Comparison of ENCODE assay signal across 9 mouse cellular contexts in genomic region chr14:57753351-57753992, GRCm38 (mm10). TPM values are rescaled to one million over a fixed set of nuclear protein-coding genes. Genes with fewer than 3 reads are reported as not detected.
A peak's percentile ranks its signal among the peaks of the same experiment; 100 is the strongest.
DNase-seq lines count a peak whose midpoint lies in the region; ATAC-seq lines count a peak whose summit lies in the region.
"Had no signal": no experiment of that assay in that cellular context is flagged by ENCODE, and none has a peak within 500 bp of the region (broad histone marks: within the 10 kb centered on the region; RNA-seq: fewer than 3 reads in every experiment).

No protein-coding gene starts in this region.

- peak; percentile 75; the same call in 1 of the 2 replicates for ATAC-seq in heart, embryonic 14.5 days (ENCODE audit: insufficient number of reproducible peaks, insufficient read depth, low FRiP score, low read depth)
- ATAC-seq in common myeloid progenitor, adult 5-6 weeks (replicated peaks; ENCODE audit: low read depth, poor library complexity, severe bottlenecking) = peak; percentile 70

- H3K4me3 ChIP-seq in heart, embryonic 14.5 days (ENCODE audit: control insufficient read depth in 1 of 2, insufficient read depth in 1 of 2, low read depth in 1 of 2, low read length in 2 of 2) = no peak overlapping the region

- peak overlapping the region; percentile 47 for H3K4me2 ChIP-seq in heart, embryonic 14.5 days (ENCODE audit: low read length)

- H3K27me3 ChIP-seq in heart, embryonic 14.5 days (ENCODE audit: control insufficient read depth, insufficient read depth, low read length) = no peaks in the 10 kb centered on the region

- WGBS in heart, embryonic 14.5 days = 5% methylated on average over 9 of the region's 9 CpGs

- no peak for DNase-seq in heart, adult 11 months
- DNase-seq in 3T3-L1 (ENCODE audit: low read depth, low spot score) (peak; percentile 35), liver (peak; percentile 72)
- DNase-seq in cerebellum, postnatal 10 days = no peak
- DNase-seq in ovary, postnatal 36 days (ENCODE audit: low spot score) = no peak
- no peak for DNase-seq in right cerebral cortex, postnatal 10 days (ENCODE audit: low spot score in 2 of 2)
- DNase-seq: cerebellum, adult 11-12 months had no signal

- H3K36me3 ChIP-seq in heart, embryonic 14.5 days (ENCODE audit: control insufficient read depth, insufficient read depth, low read length) = no peaks in the 10 kb centered on the region

- H3K27ac ChIP-seq in heart, embryonic 14.5 days (replicated peaks in 1 of 2; ENCODE audit: control insufficient read depth in 1 of 2, insufficient read depth in 1 of 2, low read depth in 2 of 2, low read length in 2 of 2) = peak overlapping the region; percentile 93 to 94

- H3K9ac ChIP-seq in heart, embryonic 14.5 days (ENCODE audit: low read length) = no peak overlapping the region

- peaks cover 7 to 17% of the 10 kb centered on the region in 2 experiments for H3K4me1 ChIP-seq in heart, embryonic 14.5 days (ENCODE audit: control insufficient read depth in 2 of 2, insufficient read depth in 2 of 2, low read length in 2 of 2)

- H3K9me3 ChIP-seq in heart, embryonic 14.5 days (ENCODE audit: control insufficient read depth, low read length) = no peaks in the 10 kb centered on the region

RNA-seq across cellular contexts. Expression of gene Lats2, which starts 4.7 kb away (rescaled TPM):
- polyA plus RNA-seq in heart, embryonic 14.5 days (2014; fragmentation: Nextera tagmentation; extraction: Ambion mirVana) = 24.9 and 25.9 TPM in 2 replicates
- total RNA-seq in common myeloid progenitor, adult 5-6 weeks (2017) = 7.8 and 9.0 TPM in 2 replicates

RNA-seq across cellular contexts. Expression of gene Gm49361, which starts 7.6 kb away (rescaled TPM):
- not detected in 2 replicates for polyA plus RNA-seq in heart, embryonic 14.5 days (2014; fragmentation: Nextera tagmentation; extraction: Ambion mirVana)
- not detected in 2 replicates for total RNA-seq in common myeloid progenitor, adult 5-6 weeks (2017)

RNA-seq across cellular contexts. Expression of gene Sap18, which starts 44.5 kb away (rescaled TPM):
- 22.4 and 23.3 TPM in 2 replicates for polyA plus RNA-seq in heart, embryonic 14.5 days (2014; fragmentation: Nextera tagmentation; extraction: Ambion mirVana)
- total RNA-seq in common myeloid progenitor, adult 5-6 weeks (2017) = 15.5 and 22.7 TPM in 2 replicates

Comparison
In these comparisons a context has a peak if more than half of its experiments do, and no peak if none do; other contexts are left out.
1. DNase-seq: peak in 3T3-L1 (single experiment) and liver (single experiment); none in heart, adult 11 months (single experiment), cerebellum, postnatal 10 days (0 of 2), ovary, postnatal 36 days (single experiment) and right cerebral cortex, postnatal 10 days (0 of 2).